Mouse (Mus musculus): ENCODE measurements around the gene Olfr1493-ps1. TPM values are rescaled to one million over a fixed set of nuclear protein-coding genes. Genes with fewer than 3 reads are reported as not detected.

Gene Olfr1493-ps1
- total RNA-seq (2021) = not detected

DNA sequence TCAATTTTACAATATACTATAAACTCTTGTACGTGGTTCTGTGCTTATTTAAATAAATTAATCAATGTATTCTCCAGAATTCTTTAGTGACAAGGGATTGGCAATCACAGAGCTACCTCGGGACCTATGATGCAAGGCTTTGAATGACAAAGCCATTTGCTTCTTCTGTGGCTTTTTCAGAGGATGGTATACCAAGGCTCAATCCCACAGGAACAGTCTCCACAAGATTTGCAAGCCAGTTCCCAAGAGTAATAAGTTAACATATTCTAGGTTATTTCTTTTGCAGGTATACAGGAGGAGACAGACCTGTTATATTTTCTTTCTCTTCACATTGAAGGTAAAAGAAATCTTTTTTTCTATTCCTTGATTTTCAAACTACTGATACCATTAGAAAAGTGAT lies at the start of gene Olfr1493-ps1:
TSS of gene Olfr1493-ps1 (plus strand) at position 301 of the 400 bp plus-strand sequence.
- intact Hi-C loops (cut with DNase I) = no loop called here
- DNase-seq = no peak

DNA sequence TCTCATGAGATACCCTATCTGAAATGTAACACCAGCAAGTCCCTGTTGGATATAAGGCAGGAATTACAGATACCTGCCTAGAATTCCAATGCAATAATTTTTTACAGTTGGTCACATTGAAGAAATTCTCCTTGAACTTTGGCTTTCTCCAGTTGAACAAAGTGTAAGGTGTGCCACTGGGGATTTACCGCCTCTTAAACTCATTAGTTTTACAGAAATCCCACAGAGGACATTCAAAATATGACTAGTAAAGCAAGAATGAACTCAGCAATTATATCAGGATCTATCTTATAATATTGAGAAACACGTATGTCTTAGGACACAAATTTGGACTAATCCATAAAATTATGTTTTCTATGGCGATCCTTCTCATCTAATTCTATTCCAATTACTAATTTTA lies 26.1 kb upstream of the Olfr1493-ps1 start, which contains the start of gene Olfr1491:
TSS of gene Olfr1491 (plus strand) at position 301 of the 400 bp plus-strand sequence.
- intact Hi-C loops (cut with DNase I) = no loop called here
- no peak for DNase-seq

DNA sequence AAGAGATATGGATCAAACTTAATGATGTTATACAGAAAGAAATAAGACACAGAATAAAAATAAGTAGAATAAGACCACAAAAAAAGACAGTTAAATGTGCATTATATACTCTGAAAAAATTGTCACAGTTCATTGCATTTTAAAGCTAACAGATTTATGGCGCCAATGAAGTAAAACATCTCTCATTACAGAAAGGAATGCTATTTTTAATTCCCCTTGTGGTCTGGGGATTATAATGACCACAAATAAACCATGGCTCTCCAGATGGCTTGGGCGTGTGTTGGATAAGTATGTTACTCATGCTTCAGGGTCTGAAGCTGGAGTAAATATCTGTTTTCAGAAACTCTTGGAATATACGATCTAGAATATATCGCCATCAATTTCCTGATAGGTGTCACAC lies 16.4 kb downstream of the Olfr1493-ps1 start, which contains the start of gene Olfr1494:
TSS of gene Olfr1494 (plus strand) at position 301 of the 400 bp plus-strand sequence.
- intact Hi-C loops (cut with DNase I) = no loop called here
- DNase-seq = no peak

DNA sequence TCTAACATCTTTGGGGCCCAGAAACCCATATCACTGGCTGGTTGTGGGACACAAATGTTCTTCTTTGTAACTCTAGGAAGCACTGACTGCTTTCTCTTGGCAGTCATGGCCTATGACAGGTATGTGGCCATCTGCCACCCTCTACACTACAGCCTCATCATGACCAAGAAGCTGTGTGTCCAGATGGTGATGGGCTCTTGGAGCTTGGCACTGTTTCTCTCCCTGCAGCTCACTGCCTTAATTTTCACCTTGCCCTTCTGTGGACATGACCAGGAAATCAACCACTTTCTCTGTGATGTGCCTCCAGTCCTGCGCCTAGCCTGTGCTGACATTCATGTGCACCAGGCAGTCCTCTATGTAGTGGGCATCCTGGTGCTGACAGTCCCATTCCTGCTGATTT lies 26.3 kb downstream of the Olfr1493-ps1 start:
- intact Hi-C loops (cut with DNase I) = no loop called here

DNA sequence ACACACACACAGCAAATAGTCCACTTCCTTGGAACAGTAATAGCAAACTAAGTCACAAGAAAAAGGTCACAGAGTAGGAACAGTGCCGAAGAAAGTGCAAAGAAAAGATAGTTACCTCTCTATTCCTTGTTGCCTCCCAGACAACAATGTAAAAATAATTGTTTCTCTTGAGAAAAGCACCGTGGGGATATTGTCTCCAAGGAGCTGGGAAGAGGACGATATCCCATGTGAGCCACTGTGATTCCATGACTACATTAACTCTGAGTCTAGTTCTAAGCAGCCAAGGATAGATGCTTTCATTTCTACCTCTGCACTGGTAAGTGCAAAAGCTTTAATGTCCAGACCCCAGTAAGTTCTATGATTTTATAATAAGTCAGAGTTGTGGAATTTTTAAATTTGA lies 41.2 kb downstream of the Olfr1493-ps1 start, which contains the start of gene Olfr1495:
TSS of gene Olfr1495 (plus strand) at position 301 of the 400 bp plus-strand sequence.
- DNase-seq = no peak
- intact Hi-C loops (cut with DNase I) = no loop called here

More for the DNA sequence above, 26.3 kb downstream of the Olfr1493-ps1 start:
- no peak for DNase-seq

DNA sequence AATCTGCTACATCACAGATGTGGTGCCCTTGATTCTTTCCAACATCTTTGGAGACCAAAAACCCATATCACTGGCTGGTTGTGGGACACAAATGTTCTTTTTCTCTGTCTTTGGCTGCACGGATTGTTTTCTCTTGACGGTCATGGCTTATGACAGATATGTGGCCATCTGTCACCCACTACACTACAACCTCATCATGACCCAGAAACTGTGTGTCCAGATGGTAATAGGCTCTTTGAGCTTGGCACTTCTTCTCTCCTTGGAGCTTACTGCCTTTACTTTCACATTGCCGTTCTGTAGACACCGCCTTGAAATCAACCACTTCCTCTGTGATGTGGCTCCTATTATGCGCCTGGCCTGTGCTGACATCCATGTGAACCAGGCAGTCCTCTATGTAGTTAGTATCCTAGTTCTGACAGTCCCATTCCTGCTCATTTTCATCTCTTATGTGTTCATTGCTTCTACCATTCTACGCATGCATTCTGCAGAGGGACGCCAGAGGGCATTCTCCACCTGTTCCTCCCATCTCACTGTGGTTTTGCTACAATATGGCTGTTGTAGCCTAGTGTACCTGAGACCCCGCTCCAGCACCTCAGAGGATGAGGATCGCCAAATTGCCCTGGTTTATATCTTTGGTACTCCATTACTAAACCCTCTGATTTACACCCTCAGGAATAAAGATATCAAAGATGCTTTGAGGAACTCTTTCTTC lies 45.6 kb downstream of the Olfr1493-ps1 start:
- intact Hi-C loops (cut with DNase I) = no loop called here
- no peak for DNase-seq

DNA sequence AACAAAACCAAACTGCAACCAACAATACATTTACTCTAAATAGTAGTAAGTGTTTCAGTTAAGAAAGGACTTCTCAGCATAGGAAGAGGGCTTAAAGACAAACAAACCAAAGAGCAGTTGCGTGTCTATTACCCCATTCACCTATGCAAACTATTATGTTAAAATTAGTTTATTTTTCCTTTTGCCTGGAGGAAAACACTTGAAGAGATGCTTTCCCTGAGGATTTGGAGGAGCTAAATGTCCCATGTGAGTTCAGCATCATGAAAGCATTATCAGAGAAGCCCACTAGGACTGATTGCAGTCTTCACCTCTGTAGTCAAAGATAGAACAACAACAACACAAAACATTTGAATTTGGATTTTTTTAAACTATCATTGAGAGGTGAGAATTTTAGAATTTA lies 54.5 kb downstream of the Olfr1493-ps1 start, which contains the start of gene Olfr1496:
TSS of gene Olfr1496 (plus strand) at position 301 of the 400 bp plus-strand sequence.
- intact Hi-C loops (cut with DNase I) = no loop called here
- no peak for DNase-seq

Other genes starting within 250 kb of the Olfr1493-ps1 start
- not detected for gene Olfr1475, start 243.1 kb upstream of the Olfr1493-ps1 start, total RNA-seq (2021)
- gene Olfr1477, start 222.7 kb upstream of the Olfr1493-ps1 start, total RNA-seq (2021) = not detected
- gene Olfr1480, start 195.4 kb upstream of the Olfr1493-ps1 start, total RNA-seq (2021) = not detected
- gene Olfr1484, start 139.8 kb upstream of the Olfr1493-ps1 start, total RNA-seq (2021) = not detected
- gene Olfr1487, start 105.9 kb upstream of the Olfr1493-ps1 start, total RNA-seq (2021) = not detected
- not detected for gene Olfr1489, start 91.7 kb upstream of the Olfr1493-ps1 start, total RNA-seq (2021)
- not detected for gene Olfr1490, start 72.2 kb upstream of the Olfr1493-ps1 start, total RNA-seq (2021)
- gene Olfr1491, start 26.0 kb upstream of the Olfr1493-ps1 start, total RNA-seq (2021) = not detected
- gene Olfr1494, start 16.4 kb downstream of the Olfr1493-ps1 start, total RNA-seq (2021) = not detected
- gene Olfr1495, start 41.3 kb downstream of the Olfr1493-ps1 start, total RNA-seq (2021) = not detected
- gene Olfr1496, start 54.6 kb downstream of the Olfr1493-ps1 start, total RNA-seq (2021) = not detected
- not detected for gene Olfr1497, start 74.9 kb downstream of the Olfr1493-ps1 start, total RNA-seq (2021)
- gene Olfr1499, start 96.2 kb downstream of the Olfr1493-ps1 start, total RNA-seq (2021) = not detected
- gene Olfr1500, start 107.2 kb downstream of the Olfr1493-ps1 start, total RNA-seq (2021) = not detected
- not detected for gene Olfr1501, start 127.4 kb downstream of the Olfr1493-ps1 start, total RNA-seq (2021)
- not detected for gene Olfr1502, start 138.5 kb downstream of the Olfr1493-ps1 start, total RNA-seq (2021)
- not detected for gene Olfr1504, start 174.7 kb downstream of the Olfr1493-ps1 start, total RNA-seq (2021)
- gene Olfr1505, start 190.3 kb downstream of the Olfr1493-ps1 start, total RNA-seq (2021) = not detected

All from heart, postnatal 10 days (tissue).